Comparison of ENCODE assay signal across 25 mouse cellular contexts in genomic region chr14:57154916-57155315, GRCm38 (mm10). TPM values are rescaled to one million over a fixed set of nuclear protein-coding genes. Genes with fewer than 3 reads are reported as not detected.
"Had no signal": no experiment of that assay in that cellular context is flagged by ENCODE, and none has a peak within 500 bp of the region (broad histone marks: within the 10 kb centered on the region; RNA-seq: fewer than 3 reads in every experiment).

No protein-coding gene starts in this region.

- H3K4me3 ChIP-seq: layer of hippocampus, adult 2 months; liver, embryonic 12.5 days; liver, embryonic 15.5 days; midbrain, embryonic 12.5 days had no signal

- H3K9me3 ChIP-seq: liver, embryonic 12.5 days; liver, embryonic 15.5 days; midbrain, embryonic 12.5 days had no signal

- H3K4me2 ChIP-seq: liver, embryonic 12.5 days; liver, embryonic 15.5 days; midbrain, embryonic 12.5 days had no signal

- H3K9ac ChIP-seq: liver, embryonic 12.5 days; liver, embryonic 15.5 days; midbrain, embryonic 12.5 days had no signal

- DNase-seq: kidney, adult 2 months; kidney, postnatal 25 days; layer of hippocampus, adult 9-11 months; liver; lung, adult 18-20 months; lung, postnatal 14 days; right cerebral cortex, postnatal 14 days; right cerebral cortex, postnatal 4 days; thymus, adult 2 months; thymus, postnatal 14 days; thymus, postnatal 4 days had no signal

- H3K27ac ChIP-seq: kidney, postnatal 0 days; layer of hippocampus, adult 2 months; liver, embryonic 12.5 days; liver, embryonic 15.5 days; macrophage; midbrain, embryonic 12.5 days; stomach, postnatal 0 days had no signal

- H3K4me1 ChIP-seq: liver, embryonic 12.5 days; liver, embryonic 15.5 days; midbrain, embryonic 12.5 days had no signal

- ATAC-seq: intestine, postnatal 0 days; liver, embryonic 12.5 days had no signal

- H3K36me3 ChIP-seq: liver, embryonic 12.5 days; liver, embryonic 15.5 days; midbrain, embryonic 12.5 days had no signal

- H3K27me3 ChIP-seq: liver, embryonic 12.5 days; liver, embryonic 15.5 days had no signal

RNA-seq across cellular contexts. Expression of gene Gjb6, which starts 21.5 kb away (rescaled TPM):
- polyA plus RNA-seq: large intestine, adult 2 months; liver, embryonic 15.5 days; macrophage had no signal

RNA-seq across cellular contexts. Expression of gene Gm4491, which starts 39.2 kb away (rescaled TPM):
- polyA plus RNA-seq: kidney, adult 2 months; kidney, embryonic 14.5 days; kidney, postnatal 0 days; large intestine, adult 2 months; liver, embryonic 12.5 days; liver, embryonic 15.5 days; lung, embryonic 16.5 days; macrophage; midbrain, embryonic 12.5 days; neural tube, embryonic 11.5 days; neural tube, embryonic 14.5 days; stomach, embryonic 14.5 days; stomach, postnatal 0 days; thymus, adult 2 months had no signal

RNA-seq across cellular contexts. Expression of gene Gjb2, which starts 50.4 kb away (rescaled TPM):
- polyA plus RNA-seq: macrophage had no signal
